Mouse (Mus musculus) lung, adult 2 months (tissue): Measurements from ENCODE around the gene Megf8. TPM values are rescaled to one million over a fixed set of nuclear protein-coding genes. Genes with fewer than 3 reads are reported as not detected.

Experiments used
- DNase-seq: peaks from one replicate; pipeline ENCODE4 v3.0.0; 2022
- H3K4me1 ChIP-seq: fragments of 200-500 bp; 2 replicates; pipeline ENCODE4 v1.6.1; 2011; ENCODE audit warnings: low read length; ENCODE audit not compliant: control insufficient read depth, insufficient read depth
- H3K4me3 ChIP-seq: fragments of 200-500 bp; replicated peaks from 2 replicates; pipeline ENCODE3; 2011; ENCODE audit warnings: low read depth, mild to moderate bottlenecking, control low read depth, low read length; ENCODE audit errors: extremely low read depth
- CTCF ChIP-seq: fragments of 200-500 bp; IDR thresholded peaks from 2 replicates; pipeline ENCODE4 v1.5.1; 2011; ENCODE audit warnings: mild to moderate bottlenecking, low read length, control low read depth; ENCODE audit not compliant: insufficient read depth
- POLR2A ChIP-seq: fragments of 200-500 bp; IDR thresholded peaks from 2 replicates; pipeline ENCODE4 v1.6.1; 2011; ENCODE audit warnings: low read depth, mild to moderate bottlenecking, control low read depth, low read length, borderline replicate concordance; ENCODE audit errors: extremely low read depth
- WGBS: fragments of 180-500 bp; shearing (Covaris S2); methylation state at CpG from one replicate; pipeline ENCODE4 v1.1.7; 2018; 5-methylcytosine and 5-hydroxymethylcytosine counted together
- polyA plus RNA-seq: library from polyadenylated mRNA; depleted of rRNA; stranded (reverse); fragments of >200 nt; gene quantifications from 2 replicates; pipeline ENCODE4 v1.2.3, GENCODE M21; 2012

Megf8 gene
- polyA plus RNA-seq, 1 experiment: 46.8 TPM

DNA sequence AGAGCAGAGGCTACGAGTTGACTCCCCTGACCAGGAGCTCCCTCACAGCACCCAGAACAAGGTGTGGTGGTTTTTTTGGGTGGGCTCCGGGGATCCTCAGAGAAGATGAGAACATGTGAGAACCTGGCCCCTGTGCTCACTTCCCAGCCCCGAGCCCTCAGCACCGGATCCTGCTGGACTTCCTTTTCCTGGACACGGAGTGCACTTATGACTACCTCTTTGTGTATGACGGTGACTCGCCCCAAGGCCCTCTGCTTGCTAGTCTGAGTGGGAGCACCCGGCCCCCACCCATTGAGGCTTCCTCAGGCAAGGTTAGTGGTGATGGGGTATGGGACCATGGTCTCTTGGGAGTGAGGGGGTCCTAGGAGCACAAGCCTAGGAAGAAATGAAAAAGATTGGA lies 9.3 kb downstream of the Megf8 start:
- no peak for DNase-seq
- WGBS: 49% methylated on average over 8 of the region's 8 CpGs
- no peaks in the 10 kb centered on the region for H3K4me1 ChIP-seq
- TF ChIP-seq CTCF (no peak), POLR2A (no peak)
- no peak overlapping the region for H3K4me3 ChIP-seq

GRCm38 (mm10) chr7:25333596-25334307 lies 16.8 kb downstream of the Megf8 start:
- no peaks in the 10 kb centered on the region for H3K4me1 ChIP-seq
- peak; percentile 62 for DNase-seq
- no peak for TF ChIP-seq POLR2A
- TF ChIP-seq CTCF: peak; percentile 83
- 40% methylated on average over 16 of the region's 16 CpGs for WGBS
- H3K4me3 ChIP-seq: no peak overlapping the region

- no peak for TF ChIP-seq CTCF
- TF ChIP-seq POLR2A: no peak
- 82% methylated on average over 12 of the region's 12 CpGs for WGBS
- Histone ChIP-seq H3K4me3 (no peak overlapping the region), H3K4me1 (no peaks in the 10 kb centered on the region)
- DNase-seq: no peak
Measured at GRCm38 (mm10) chr7:25334472-25334871, 17.5 kb downstream of the Megf8 start.

DNA sequence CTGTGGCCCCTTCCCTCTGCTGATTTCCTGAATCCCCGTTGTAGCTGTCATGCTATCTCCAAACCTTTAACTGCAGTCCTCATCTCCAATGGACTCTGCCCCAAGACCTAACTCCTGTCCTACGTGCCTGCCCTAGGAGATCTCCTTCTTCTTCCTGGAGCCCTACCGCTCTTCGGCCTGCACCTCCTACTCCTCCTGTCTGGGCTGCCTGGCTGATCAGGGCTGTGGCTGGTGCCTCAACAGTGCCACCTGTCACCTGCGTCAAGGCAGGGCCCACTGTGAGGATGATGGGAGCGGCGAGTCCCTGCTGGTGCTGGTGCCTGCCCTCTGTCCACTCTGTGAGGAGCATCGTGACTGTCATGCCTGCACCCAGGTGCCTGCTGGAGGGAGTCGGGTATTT lies 22.4 kb downstream of the Megf8 start:
- H3K4me1 ChIP-seq: no peaks in the 10 kb centered on the region
- no peak overlapping the region for H3K4me3 ChIP-seq
- TF ChIP-seq CTCF (no peak), POLR2A (no peak)
- WGBS: 85% methylated on average over 9 of the region's 9 CpGs
- DNase-seq: no peak

DNA sequence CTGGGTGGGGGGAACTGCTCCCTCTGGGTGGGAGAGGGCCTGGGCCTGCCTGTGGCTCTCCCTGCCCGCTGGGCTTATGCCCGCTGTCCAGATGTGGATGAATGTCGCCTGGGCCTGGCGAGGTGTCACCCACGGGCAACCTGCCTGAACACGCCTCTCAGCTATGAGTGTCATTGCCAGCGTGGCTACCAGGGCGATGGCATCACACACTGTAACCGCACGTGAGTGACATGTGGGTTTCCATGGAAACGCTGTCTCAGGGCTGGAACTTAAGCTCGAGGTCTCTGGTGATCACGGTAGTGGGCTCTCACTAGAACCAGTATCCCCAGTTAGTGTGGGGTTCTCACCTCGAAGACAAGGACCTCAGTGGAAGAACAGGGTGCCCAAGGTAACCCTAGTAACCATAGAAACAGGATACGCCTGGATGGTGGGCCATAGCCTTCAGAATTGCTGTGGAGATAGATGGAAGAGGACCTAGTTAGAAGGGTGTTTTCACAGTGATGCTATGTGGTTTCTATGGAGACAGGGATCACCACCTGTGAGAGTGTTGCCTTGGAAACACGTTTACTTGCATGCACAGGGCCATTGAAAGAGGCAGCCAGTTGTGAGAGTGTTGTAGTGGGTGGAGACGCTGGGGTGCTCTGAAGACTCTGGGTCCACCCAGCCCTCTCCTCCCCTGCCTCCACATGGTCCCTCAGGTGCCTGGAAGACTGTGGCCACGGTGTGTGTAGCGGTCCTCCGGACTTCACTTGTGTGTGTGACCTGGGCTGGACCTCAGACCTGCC lies 24.2 kb downstream of the Megf8 start:
- Histone ChIP-seq H3K4me3 (no peak overlapping the region), H3K4me1 (no peaks in the 10 kb centered on the region)
- 78% methylated on average over 20 of the region's 20 CpGs for WGBS
- TF ChIP-seq CTCF (no peak), POLR2A (no peak)
- DNase-seq: no peak

DNA sequence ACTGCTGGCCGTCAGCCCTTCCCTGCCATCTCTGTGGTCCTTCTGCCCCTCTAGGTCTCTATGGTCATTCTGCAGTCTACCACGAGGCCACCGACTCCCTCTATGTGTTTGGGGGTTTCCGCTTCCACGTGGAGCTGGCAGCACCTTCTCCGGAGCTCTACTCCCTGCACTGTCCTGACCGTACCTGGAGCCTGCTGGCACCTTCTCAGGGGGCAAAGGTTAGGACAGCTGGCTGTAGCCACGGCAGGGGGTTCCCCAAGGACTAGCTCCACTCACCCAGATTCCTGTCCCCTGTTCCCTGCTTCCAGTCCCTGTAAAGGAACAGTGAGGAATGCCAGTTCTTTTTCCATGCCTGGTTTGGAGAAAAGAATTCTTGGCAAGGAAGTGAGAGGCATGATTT lies 31.9 kb downstream of the Megf8 start:
- H3K4me3 ChIP-seq: no peak overlapping the region
- 80% methylated on average over 8 of the region's 8 CpGs for WGBS
- TF ChIP-seq CTCF (no peak), POLR2A (no peak)
- no peaks in the 10 kb centered on the region for H3K4me1 ChIP-seq
- no peak for DNase-seq

- Histone ChIP-seq H3K4me1 (no peaks in the 10 kb centered on the region), H3K4me3 (no peak overlapping the region)
- WGBS: 83% methylated on average over 19 of the region's 19 CpGs
- no peak for DNase-seq
- TF ChIP-seq POLR2A (no peak), CTCF (no peak)
Measured at GRCm38 (mm10) chr7:25358721-25359206, 41.8 kb downstream of the Megf8 start.

DNA sequence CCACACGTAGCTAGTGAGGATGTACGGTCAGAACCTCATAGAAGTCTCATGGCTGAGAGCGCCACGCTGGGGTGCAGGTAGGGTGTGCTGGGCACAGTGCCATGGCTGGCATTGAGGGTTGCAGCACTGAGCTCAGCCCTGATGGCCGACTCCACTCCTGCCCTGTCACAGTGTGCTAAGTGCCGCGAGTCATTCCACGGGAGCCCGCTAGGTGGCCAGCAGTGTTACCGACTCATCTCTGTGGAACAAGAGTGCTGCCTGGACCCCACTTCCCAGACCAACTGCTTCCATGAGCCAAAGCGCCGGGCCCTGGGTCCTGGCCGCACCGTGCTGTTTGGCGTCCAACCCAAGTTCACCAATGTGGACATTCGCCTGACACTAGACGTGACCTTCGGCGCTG lies 46.2 kb downstream of the Megf8 start:
- TF ChIP-seq POLR2A (no peak), CTCF (no peak)
- H3K4me1 ChIP-seq: no peaks in the 10 kb centered on the region; the same call in 1 of the 2 replicates
- 88% methylated on average over 19 of the region's 19 CpGs for WGBS
- DNase-seq: peak; percentile 25
- no peak overlapping the region for H3K4me3 ChIP-seq

- TF ChIP-seq CTCF: no peak
- no peak for TF ChIP-seq POLR2A
- 91% methylated on average over 17 of the region's 17 CpGs for WGBS
- H3K4me3 ChIP-seq: no peak overlapping the region
Measured at GRCm38 (mm10) chr7:25363632-25364031, 46.7 kb downstream of the Megf8 start.

More at GRCm38 (mm10) chr7:25363632-25364031, 46.7 kb downstream of the Megf8 start:
- H3K4me1 ChIP-seq: no peaks in the 10 kb centered on the region; the same call in 1 of the 2 replicates
- no peak for DNase-seq
